Mouse (Mus musculus) stomach, postnatal 0 days (tissue): ENCODE data around the gene Dclk3. TPM values are rescaled to one million over a fixed set of nuclear protein-coding genes. Genes with fewer than 3 reads are reported as not detected.

Experiments
- ATAC-seq: fragments of 200-750 bp; cut with Nextera tagmentation; 2 replicates; pipeline ENCODE4 v1.8.0; 2017; ENCODE audit not compliant: low FRiP score, low TSS enrichment
- DNase-seq: peaks from one replicate; pipeline ENCODE4 v3.0.0-alpha.2; 2016; ENCODE audit warnings: low spot score
- H3K27ac ChIP-seq: fragments of 300-500 bp; sonication (generic); replicated peaks from 2 replicates; pipeline ENCODE4 v1.5.1; 2014; ENCODE audit warnings: mild to moderate bottlenecking, control low read depth
- H3K27me3 ChIP-seq: fragments of 300-500 bp; sonication (generic); 2 replicates; pipeline ENCODE4 v1.6.1; 2014; ENCODE audit warnings: low read length; ENCODE audit not compliant: control insufficient read depth, insufficient read depth
- H3K36me3 ChIP-seq: fragments of 300-500 bp; sonication (generic); 2 replicates; pipeline ENCODE4 v1.6.1; 2014; ENCODE audit warnings: low read length, mixed read lengths; ENCODE audit not compliant: control insufficient read depth, insufficient read depth
- H3K4me1 ChIP-seq: fragments of 300-500 bp; sonication (generic); replicated peaks from 2 replicates; pipeline ENCODE4 v1.6.1; 2014; ENCODE audit warnings: antibody characterized with exemption; ENCODE audit not compliant: control insufficient read depth, insufficient read depth
- H3K4me2 ChIP-seq: fragments of 300-500 bp; sonication (generic); replicated peaks from 2 replicates; pipeline ENCODE4 v1.6.1; 2014; ENCODE audit warnings: low read depth, mild to moderate bottlenecking, control low read depth, moderate library complexity
- H3K4me3 ChIP-seq: fragments of 300-500 bp; sonication (generic); 2 replicates; pipeline ENCODE4 v1.5.1; 2014; ENCODE audit warnings: low read depth, low read length, control low read depth
- H3K9ac ChIP-seq: fragments of 300-500 bp; sonication (generic); 2 replicates; pipeline ENCODE4 v1.6.1; 2014; ENCODE audit warnings: mild to moderate bottlenecking, low read length, control low read depth, mixed read lengths
- H3K9me3 ChIP-seq: fragments of 300-500 bp; sonication (generic); 2 replicates; pipeline ENCODE4 v1.6.1; 2016; ENCODE audit warnings: low read length; ENCODE audit not compliant: control insufficient read depth
- CTCF ChIP-seq: IDR thresholded peaks from 2 replicates; pipeline ENCODE4 v1.5.1; 2016; ENCODE audit warnings: antibody characterized with exemption, low read depth, mild to moderate bottlenecking, moderate library complexity
- EP300 ChIP-seq: optimal IDR thresholded peaks from 2 replicates; pipeline ENCODE3; 2016; ENCODE audit warnings: antibody characterized with exemption
- WGBS: fragments of 180-500 bp; shearing (Covaris S2); extraction: QIAGEN DNeasy Blood & Tissue Kit; methylation state at CpG from one replicate; pipeline ENCODE4 v1.1.7; 2014; 5-methylcytosine and 5-hydroxymethylcytosine counted together
- polyA plus RNA-seq: library from polyadenylated mRNA; unstranded; fragments of >200 nt; fragmentation: Nextera tagmentation; extraction: Ambion mirVana; gene quantifications from 2 replicates; pipeline ENCODE4 v1.2.1, GENCODE M21; 2015

Dclk3 gene
- polyA plus RNA-seq, 1 experiment from 2014 or later, result 0.44 TPM

DNA sequence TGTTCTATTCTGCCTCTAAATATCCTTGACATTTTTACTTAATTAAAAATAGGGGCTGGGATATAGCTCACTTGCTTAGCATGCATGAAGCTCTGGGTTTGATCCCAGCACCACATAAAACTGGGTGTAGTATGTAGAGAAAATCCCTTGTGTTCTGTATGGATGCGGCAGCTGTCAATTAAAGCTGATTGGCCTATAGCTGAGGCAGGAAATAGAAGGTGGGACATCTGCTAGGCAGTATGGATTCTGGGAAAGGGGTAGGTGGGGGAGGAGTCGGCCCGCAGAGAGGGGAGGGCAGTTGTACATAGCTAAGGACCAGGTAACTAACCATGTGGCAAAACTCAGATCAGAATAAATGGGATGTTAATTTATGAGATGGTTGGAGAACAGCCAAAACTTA is 85.0 kb downstream of the Dclk3 start:
- H3K27ac ChIP-seq, result no peak overlapping the region
- no peak overlapping the region for H3K4me3 ChIP-seq
- H3K9ac ChIP-seq, result no peak overlapping the region
- DNase-seq, result no peak
- H3K36me3 ChIP-seq, result no peaks in the 10 kb centered on the region
- no peak overlapping the region for H3K4me2 ChIP-seq
- H3K4me1 ChIP-seq, result no peaks in the 10 kb centered on the region
- 89% methylated on average over 3 of the region's 3 CpGs for WGBS
- no peak for ATAC-seq
- H3K9me3 ChIP-seq, result no peaks in the 10 kb centered on the region
- no peak for TF ChIP-seq EP300
- no peak for TF ChIP-seq CTCF
- no peaks in the 10 kb centered on the region for H3K27me3 ChIP-seq

DNA sequence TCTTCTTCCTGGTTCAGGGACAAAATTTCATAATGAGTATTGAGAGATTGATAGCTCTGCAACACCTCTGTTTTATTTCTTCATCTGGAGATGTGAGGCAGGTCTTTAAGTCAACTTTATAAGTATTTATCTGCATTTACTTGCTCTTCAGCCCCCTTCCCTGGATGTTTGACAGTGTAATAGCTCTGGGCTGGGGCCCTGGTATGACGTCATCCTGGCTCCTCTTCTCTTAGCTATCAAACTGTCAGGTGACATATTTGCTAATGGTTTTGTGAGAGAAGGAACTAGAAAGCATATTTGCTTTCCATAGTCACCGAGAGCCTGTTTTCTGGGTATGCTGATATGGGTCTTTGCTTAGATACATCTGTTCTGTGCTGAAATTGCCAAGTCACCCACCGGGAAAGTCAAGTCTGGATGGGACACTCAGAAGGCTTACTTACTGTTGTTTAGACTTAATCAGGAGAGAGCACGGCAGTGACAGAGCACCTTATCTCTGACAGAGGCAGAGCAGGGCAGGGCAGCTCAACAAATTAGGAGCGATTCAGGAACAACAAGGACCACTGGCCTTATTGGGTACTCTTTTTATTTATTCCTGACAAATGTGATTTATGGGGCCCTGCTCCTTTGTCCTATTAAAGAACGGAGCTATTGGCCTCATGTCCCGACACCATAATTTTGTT is 96.0 kb downstream of the Dclk3 start:
- no peaks in the 10 kb centered on the region for H3K4me1 ChIP-seq
- H3K4me2 ChIP-seq, result no peak overlapping the region
- H3K9ac ChIP-seq, result no peak overlapping the region
- no peaks in the 10 kb centered on the region for H3K36me3 ChIP-seq
- H3K4me3 ChIP-seq, result no peak overlapping the region
- no peak for TF ChIP-seq CTCF
- no peak for TF ChIP-seq EP300
- DNase-seq, result peak; percentile 19
- 10% methylated on average over 7 of the region's 7 CpGs for WGBS
- peak overlapping the region; percentile 63 for H3K27ac ChIP-seq
- no peaks in the 10 kb centered on the region for H3K27me3 ChIP-seq
- no peaks in the 10 kb centered on the region for H3K9me3 ChIP-seq
- peak; percentile 55 for ATAC-seq

DNA sequence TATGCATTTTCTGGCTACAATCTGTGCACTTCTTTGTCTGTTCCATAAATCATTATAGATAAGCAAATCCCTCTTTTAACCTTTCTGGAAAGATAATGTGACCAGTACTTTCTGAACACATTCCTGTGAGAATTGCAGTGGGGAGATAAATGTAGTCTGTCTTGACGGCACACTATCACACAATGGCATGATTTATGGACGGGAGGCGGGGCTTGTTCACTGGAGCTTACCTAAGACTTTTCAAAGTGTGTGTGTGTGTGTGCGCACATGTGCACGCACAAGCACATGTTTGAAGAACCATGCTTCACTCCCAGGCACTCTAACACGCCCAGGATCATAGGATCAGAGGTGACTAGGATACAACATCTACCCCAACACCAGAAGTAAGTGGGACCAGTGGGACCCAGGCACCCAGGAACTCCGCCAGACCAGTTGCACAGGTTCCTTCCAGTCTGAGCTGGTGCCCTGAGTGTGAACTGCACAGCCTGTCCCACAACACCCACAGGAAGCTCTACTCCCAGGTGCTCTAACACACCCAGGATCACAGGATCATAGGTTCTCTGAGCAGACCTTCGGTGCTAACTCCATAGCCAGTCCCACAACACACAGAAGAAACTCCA is 96.7 kb downstream of the Dclk3 start:
- Histone ChIP-seq H3K4me2 (no peak overlapping the region), H3K27ac (peak overlapping the region; percentile 63), H3K4me3 (no peak overlapping the region), H3K4me1 (no peaks in the 10 kb centered on the region), H3K9me3 (no peaks in the 10 kb centered on the region), H3K36me3 (no peaks in the 10 kb centered on the region), H3K9ac (no peak overlapping the region), H3K27me3 (no peaks in the 10 kb centered on the region)
- ATAC-seq, result peak; percentile 95
- DNase-seq, result peak; percentile 74
- WGBS, result 44% methylated on average over 8 of the region's 8 CpGs
- TF ChIP-seq EP300 (no peak), CTCF (no peak)

Other genes starting within 250 kb of the Dclk3 start
- gene Mlh1, start 167.3 kb upstream of the Dclk3 start, polyA plus RNA-seq, result 16.1 and 17.9 TPM in 2 replicates
- 7.7 and 8.0 TPM in 2 replicates for gene Epm2aip1, start 167.2 kb upstream of the Dclk3 start, polyA plus RNA-seq
- gene Trank1, start 127.3 kb upstream of the Dclk3 start, polyA plus RNA-seq, result 0.13 and 0.16 TPM in 2 replicates